Mouse (Mus musculus): Measurements from ENCODE around the gene Pdlim7.

- TF ChIP-seq POLR2A (IDR thresholded peaks at IDR 0.05; ENCODE audit: control insufficient read depth in 1 of 2, insufficient read depth in 1 of 2, low read depth in 1 of 2, low read length in 2 of 2, poor library complexity in 1 of 2) (no peak), USF1 (IDR thresholded peaks at IDR 0.05; ENCODE audit: low read depth, low read length) (no peak)
Measured at GRCm38 (mm10) chr13:55496661-55497060, 16.8 kb downstream of the Pdlim7 start.

Measured in MEL (cell line).